Comparison of ENCODE assay signal across 9 mouse cellular contexts in the genomic region with DNA sequence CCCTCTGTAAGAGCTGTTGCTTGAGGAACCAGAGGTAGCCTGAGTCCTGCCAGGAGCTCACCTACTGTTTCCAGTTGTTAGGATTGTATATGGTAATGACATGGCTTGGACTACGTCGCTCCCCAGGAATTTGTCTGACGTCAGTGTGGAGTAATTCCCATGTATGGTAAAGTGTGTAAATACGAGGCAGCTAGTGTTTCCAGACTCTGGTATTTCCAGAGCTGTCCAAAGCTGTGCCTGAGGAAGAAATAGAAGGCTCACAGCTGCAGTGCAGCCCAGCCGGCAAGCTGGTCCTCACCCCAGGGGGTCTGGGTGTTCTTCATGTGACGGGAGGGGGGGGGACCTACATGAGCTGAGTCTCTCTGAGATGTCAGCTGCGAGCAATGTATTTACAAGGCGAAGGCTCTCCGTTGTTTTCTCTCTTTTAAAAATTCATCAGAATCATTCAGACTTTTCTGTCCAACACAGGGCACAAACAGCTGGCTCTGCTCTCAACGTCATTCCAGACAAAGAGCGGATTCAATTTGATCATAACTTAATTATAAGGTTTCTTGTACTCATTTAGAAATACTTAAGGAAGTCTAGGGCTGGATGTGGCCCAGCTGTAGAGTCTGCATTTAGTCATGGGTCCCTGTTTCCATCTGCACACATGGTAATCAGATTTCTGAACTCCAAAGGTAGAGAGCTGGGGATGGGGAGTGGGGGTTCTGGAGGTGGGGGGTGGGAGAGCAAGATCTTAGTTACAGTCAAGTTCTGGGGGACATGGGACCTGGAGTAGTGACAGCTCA. TPM values are rescaled to one million over a fixed set of nuclear protein-coding genes. Genes with fewer than 3 reads are reported as not detected.
DNase-seq lines count a peak whose midpoint lies in the region; ATAC-seq lines count a peak whose summit lies in the region.
"Had no signal": no experiment of that assay in that cellular context is flagged by ENCODE, and none has a peak within 500 bp of the region (broad histone marks: within the 10 kb centered on the region; RNA-seq: fewer than 3 reads in every experiment).

No protein-coding gene starts in this region.

- no peak overlapping the region for H3K9ac ChIP-seq in hindbrain, embryonic 16.5 days (ENCODE audit: low read depth, low read length)
- peak overlapping the region; percentile 80 for H3K9ac ChIP-seq in lung, embryonic 15.5 days

- peak overlapping the region; percentile 19; the same call in 1 of the 2 replicates for H3K27ac ChIP-seq in hindbrain, embryonic 16.5 days (ENCODE audit: low read depth, low read length)
- peak overlapping the region; percentile 97 for H3K27ac ChIP-seq in lung, embryonic 15.5 days

- 0 out of 2 replicates have a peak, but pooled peaks cover 2% of the 10 kb centered on the region for H3K27me3 ChIP-seq in hindbrain, embryonic 16.5 days (replicated peaks; ENCODE audit: control insufficient read depth, insufficient read depth, low read length)
- no peaks in the 10 kb centered on the region for H3K27me3 ChIP-seq in lung, embryonic 15.5 days

- peak; percentile 72 for DNase-seq in Muller cell, postnatal 12 days (ENCODE audit: inconsistent ontology term)
- peak; percentile 79 for DNase-seq in embryo, embryonic 10 days (ENCODE audit: low spot score)
- no peak for DNase-seq in testis, postnatal 10 days (ENCODE audit: low spot score)
- no peak for DNase-seq in urinary bladder, postnatal 14 days (ENCODE audit: low spot score)
- DNase-seq in cerebellum, postnatal 14 days: no peak

- H3K4me3 ChIP-seq in hindbrain, embryonic 16.5 days (ENCODE audit: low read length): no peak overlapping the region
- H3K4me3 ChIP-seq in lung, embryonic 15.5 days: peak overlapping the region; percentile 68

- ATAC-seq in hindbrain, embryonic 16.5 days: no peak
- peak; percentile 79 for ATAC-seq in lung, embryonic 15.5 days (ENCODE audit: borderline replicate concordance, extremely low read depth, low FRiP score, low TSS enrichment)
- ATAC-seq in monocyte, adult 5-6 weeks (replicated peaks; ENCODE audit: insufficient number of reproducible peaks, low FRiP score, low TSS enrichment, poor library complexity, severe bottlenecking): no peak

- H3K4me1 ChIP-seq in hindbrain, embryonic 16.5 days (ENCODE audit: control insufficient read depth, insufficient read depth, low read depth, low read length): peaks cover 15% of the 10 kb centered on the region
- peaks cover 84% of the 10 kb centered on the region for H3K4me1 ChIP-seq in lung, embryonic 15.5 days

- H3K36me3 ChIP-seq in hindbrain, embryonic 16.5 days (ENCODE audit: control insufficient read depth, insufficient read depth, low read length): no peaks in the 10 kb centered on the region
- H3K36me3 ChIP-seq in lung, embryonic 15.5 days: no peaks in the 10 kb centered on the region

- H3K4me2 ChIP-seq in hindbrain, embryonic 16.5 days (ENCODE audit: low read length): no peak overlapping the region
- H3K4me2 ChIP-seq in lung, embryonic 15.5 days: peak overlapping the region; percentile 66

- 42% methylated on average over 11 of the region's 11 CpGs for WGBS in hindbrain, embryonic 16.5 days
- 10% methylated on average over 11 of the region's 11 CpGs for WGBS in lung, embryonic 15.5 days

- peaks cover 3% of the 10 kb centered on the region for H3K9me3 ChIP-seq in hindbrain, embryonic 16.5 days (ENCODE audit: control insufficient read depth, low read length)
- no peaks in the 10 kb centered on the region for H3K9me3 ChIP-seq in lung, embryonic 15.5 days

RNA-seq across cellular contexts. Expression of a gene that starts 12.2 kb away (rescaled TPM):
- polyA plus RNA-seq in hindbrain, embryonic 16.5 days (2015; fragmentation: Nextera tagmentation; extraction: Ambion mirVana): 20.6 and 23.7 TPM in 2 replicates
- 275 and 280 TPM in 2 replicates for polyA plus RNA-seq in lung, embryonic 15.5 days (2015; fragmentation: Nextera tagmentation; extraction: Ambion mirVana)
- total RNA-seq in monocyte, adult 5-6 weeks (2017): 25.1 to 38.6 TPM (median 32.4 TPM) in 3 replicates

RNA-seq across cellular contexts. Expression of a gene that starts 33.8 kb away (rescaled TPM):
- 43.1 and 49.5 TPM in 2 replicates for polyA plus RNA-seq in hindbrain, embryonic 16.5 days (2015; fragmentation: Nextera tagmentation; extraction: Ambion mirVana)
- 79.9 and 80.0 TPM in 2 replicates for polyA plus RNA-seq in lung, embryonic 15.5 days (2015; fragmentation: Nextera tagmentation; extraction: Ambion mirVana)
- 0.39 to 7.4 TPM (median 1.4 TPM) in 3 replicates for total RNA-seq in monocyte, adult 5-6 weeks (2017)

RNA-seq across cellular contexts. Expression of a gene that starts 47.1 kb away (rescaled TPM):
- polyA plus RNA-seq in hindbrain, embryonic 16.5 days (2015; fragmentation: Nextera tagmentation; extraction: Ambion mirVana): 1.1 and 19.6 TPM in 2 replicates
- polyA plus RNA-seq in lung, embryonic 15.5 days (2015; fragmentation: Nextera tagmentation; extraction: Ambion mirVana): 97.5 and 117 TPM in 2 replicates
- total RNA-seq in monocyte, adult 5-6 weeks (2017): 0.97 to 3.4 TPM in 2 of 3 replicates, not detected in the other
- total RNA-seq: common myeloid progenitor, adult 5-6 weeks had no signal

Comparison
In these comparisons a context has a peak if more than half of its experiments do, and no peak if none do; other contexts are left out.
1. DNase-seq: peak in Muller cell, postnatal 12 days (single experiment) and embryo, embryonic 10 days (single experiment); none in testis, postnatal 10 days (single experiment), urinary bladder, postnatal 14 days (single experiment) and cerebellum, postnatal 14 days (0 of 2).
2. RNA of a gene that starts 12.2 kb away (polyA plus RNA-seq): 275 to 280 TPM in lung, embryonic 15.5 days; 20.6 to 23.7 TPM in hindbrain, embryonic 16.5 days; every median in the first group is over 10 times any median in the second.